Mouse (Mus musculus) stomach, embryonic 16.5 days (tissue): ENCODE measurements around the gene Fam110c. TPM values are rescaled to one million over a fixed set of nuclear protein-coding genes. Genes with fewer than 3 reads are reported as not detected.
A peak's percentile ranks its signal among the peaks of the same experiment; 100 is the strongest.

ENCODE experiments used
- ATAC-seq: fragments of 200-750 bp; cut with Nextera tagmentation; 2 replicates; pipeline ENCODE4 v1.8.0; 2017; ENCODE audit warnings: moderate number of reproducible peaks, moderate TSS enrichment; ENCODE audit not compliant: insufficient read depth, low FRiP score
- H3K27ac ChIP-seq: fragments of 300-500 bp; sonication (generic); 2 replicates; pipeline ENCODE4 v1.5.1; 2014; ENCODE audit warnings: low read length
- H3K27me3 ChIP-seq: fragments of 300-500 bp; sonication (generic); 2 replicates; pipeline ENCODE4 v1.6.1; 2014; ENCODE audit warnings: low read length, control low read depth, mixed read lengths; ENCODE audit not compliant: control insufficient read depth, insufficient read depth
- H3K36me3 ChIP-seq: fragments of 300-500 bp; sonication (generic); 2 replicates; pipeline ENCODE4 v1.6.1; 2014; ENCODE audit warnings: low read length; ENCODE audit not compliant: control insufficient read depth, insufficient read depth
- H3K4me1 ChIP-seq: fragments of 300-500 bp; sonication (generic); 2 replicates; pipeline ENCODE4 v1.6.1; 2014; ENCODE audit warnings: low read length, control low read depth, mixed read lengths; ENCODE audit not compliant: control insufficient read depth, insufficient read depth
- H3K4me2 ChIP-seq: fragments of 300-500 bp; sonication (generic); 2 replicates; pipeline ENCODE4 v1.6.1; 2014; ENCODE audit warnings: low read depth, low read length, mixed read lengths
- H3K4me3 ChIP-seq: fragments of 300-500 bp; sonication (generic); replicated peaks from 2 replicates; pipeline ENCODE4 v1.5.1; 2014; ENCODE audit warnings: mild to moderate bottlenecking, low read length
- H3K9ac ChIP-seq: fragments of 300-500 bp; sonication (generic); 2 replicates; pipeline ENCODE4 v1.6.1; 2014; ENCODE audit warnings: low read length
- H3K9me3 ChIP-seq: fragments of 300-500 bp; sonication (generic); replicated peaks from 2 replicates; pipeline ENCODE4 v1.6.1; 2016; ENCODE audit warnings: low read length, control low read depth; ENCODE audit not compliant: control insufficient read depth
- WGBS: fragments of 180-500 bp; shearing (Covaris S2); extraction: QIAGEN DNeasy Blood & Tissue Kit; methylation state at CpG from one replicate; pipeline ENCODE4 v1.1.7; 2014; 5-methylcytosine and 5-hydroxymethylcytosine counted together
- polyA plus RNA-seq: library from polyadenylated mRNA; unstranded; fragments of >200 nt; fragmentation: Nextera tagmentation; extraction: Ambion mirVana; gene quantifications from 2 replicates; pipeline ENCODE4 v1.2.1, GENCODE M21; 2015

Gene Fam110c
- polyA plus RNA-seq, 1 experiment from 2014 or later: 11.4 TPM

GRCm38 (mm10) chr12:31074839-31075538 lies 1.3 kb downstream of the Fam110c start:
- Histone ChIP-seq H3K9ac (peak overlapping the region; percentile 72), H3K27me3 (peaks cover 6% of the 10 kb centered on the region; the same call in 1 of the 2 replicates), H3K4me1 (0 out of 2 replicates have a peak, but pooled peaks cover 6% of the 10 kb centered on the region), H3K4me3 (peak overlapping the region; percentile 52), H3K27ac (peak overlapping the region; percentile 66), H3K4me2 (peak overlapping the region; percentile 48), H3K9me3 (no peaks in the 10 kb centered on the region), H3K36me3 (no peaks in the 10 kb centered on the region)
- peak; percentile 83 for ATAC-seq
- WGBS: 3% methylated on average over 24 of the region's 24 CpGs

- H3K4me3 ChIP-seq: peak overlapping the region; percentile 52; the same call in 1 of the 2 replicates
- 68% methylated on average over 7 of the region's 7 CpGs for WGBS
- ATAC-seq: no peak
These were observed 3.4 kb downstream of the Fam110c start for GRCm38 (mm10) chr12:31077020-31077419.

GRCm38 (mm10) chr12:31078030-31078429 lies 4.4 kb downstream of the Fam110c start:
- ATAC-seq: no peak
- Histone ChIP-seq H3K9ac (no peak overlapping the region), H3K36me3 (no peaks in the 10 kb centered on the region), H3K4me2 (no peak overlapping the region), H3K4me3 (no peak overlapping the region), H3K27me3 (peaks cover 6% of the 10 kb centered on the region; the same call in 1 of the 2 replicates), H3K4me1 (peaks cover 7% of the 10 kb centered on the region; the same call in 1 of the 2 replicates), H3K27ac (no peak overlapping the region), H3K9me3 (no peaks in the 10 kb centered on the region)
- WGBS: 43% methylated on average over 4 of the region's 4 CpGs

More at GRCm38 (mm10) chr12:31077020-31077419, 3.4 kb downstream of the Fam110c start:
- Histone ChIP-seq H3K4me2 (peak overlapping the region; percentile 48; the same call in 1 of the 2 replicates), H3K9me3 (no peaks in the 10 kb centered on the region), H3K36me3 (no peaks in the 10 kb centered on the region), H3K27me3 (peaks cover 6% of the 10 kb centered on the region; the same call in 1 of the 2 replicates), H3K4me1 (peaks cover 6% of the 10 kb centered on the region; the same call in 1 of the 2 replicates), H3K27ac (no peak overlapping the region), H3K9ac (no peak overlapping the region)

GRCm38 (mm10) chr12:31080352-31080751 lies 6.7 kb downstream of the Fam110c start:
- ATAC-seq: peak; percentile 28; the same call in 1 of the 2 replicates
- Histone ChIP-seq H3K27me3 (no peaks in the 10 kb centered on the region), H3K27ac (no peak overlapping the region), H3K9me3 (no peaks in the 10 kb centered on the region), H3K9ac (no peak overlapping the region), H3K4me3 (no peak overlapping the region), H3K4me2 (no peak overlapping the region), H3K4me1 (peaks cover 8% of the 10 kb centered on the region; the same call in 1 of the 2 replicates), H3K36me3 (no peaks in the 10 kb centered on the region)
- 62% methylated on average over 6 of the region's 6 CpGs for WGBS

GRCm38 (mm10) chr12:31080890-31081554 lies 7.4 kb downstream of the Fam110c start:
- no peak overlapping the region for H3K9ac ChIP-seq
- peaks cover 8% of the 10 kb centered on the region; the same call in 1 of the 2 replicates for H3K4me1 ChIP-seq
- ATAC-seq: no peak
- H3K27ac ChIP-seq: no peak overlapping the region
- H3K4me2 ChIP-seq: no peak overlapping the region
- H3K4me3 ChIP-seq: no peak overlapping the region
- H3K27me3 ChIP-seq: no peaks in the 10 kb centered on the region
- no peaks in the 10 kb centered on the region for H3K9me3 ChIP-seq
- no peaks in the 10 kb centered on the region for H3K36me3 ChIP-seq
- 84% methylated on average over 6 of the region's 6 CpGs for whole genome bisulfite sequencing

- Histone ChIP-seq H3K27ac (peak overlapping the region; percentile 69), H3K36me3 (no peaks in the 10 kb centered on the region), H3K9ac (no peak overlapping the region), H3K27me3 (no peaks in the 10 kb centered on the region), H3K4me3 (no peak overlapping the region), H3K4me1 (peaks cover 7% of the 10 kb centered on the region; the same call in 1 of the 2 replicates), H3K4me2 (no peak overlapping the region), H3K9me3 (no peaks in the 10 kb centered on the region)
- WGBS: 43% methylated on average over 4 of the region's 4 CpGs
- peak; percentile 84 for ATAC-seq
These were observed 9.3 kb downstream of the Fam110c start for GRCm38 (mm10) chr12:31083007-31083406.

GRCm38 (mm10) chr12:31083407-31083806 lies 9.7 kb downstream of the Fam110c start:
- Histone ChIP-seq H3K4me1 (peaks cover 5% of the 10 kb centered on the region; the same call in 1 of the 2 replicates), H3K9me3 (no peaks in the 10 kb centered on the region), H3K4me3 (no peak overlapping the region), H3K27me3 (no peaks in the 10 kb centered on the region), H3K36me3 (no peaks in the 10 kb centered on the region), H3K9ac (no peak overlapping the region), H3K27ac (peak overlapping the region; percentile 69), H3K4me2 (no peak overlapping the region)
- ATAC-seq: peak; percentile 81
- 56% methylated on average over 4 of the region's 4 CpGs for WGBS

- no peak overlapping the region for H3K4me2 ChIP-seq
- 79% methylated on average over 4 of the region's 4 CpGs for WGBS
- H3K4me3 ChIP-seq: no peak overlapping the region
- no peak overlapping the region for H3K27ac ChIP-seq
- H3K4me1 ChIP-seq: 0 out of 2 replicates have a peak, but pooled peaks cover 5% of the 10 kb centered on the region
- ATAC-seq: no peak
- H3K27me3 ChIP-seq: no peaks in the 10 kb centered on the region
- H3K9ac ChIP-seq: no peak overlapping the region
- H3K9me3 ChIP-seq: no peaks in the 10 kb centered on the region
- H3K36me3 ChIP-seq: no peaks in the 10 kb centered on the region
These were observed 13.4 kb downstream of the Fam110c start for GRCm38 (mm10) chr12:31087060-31087459.

- Histone ChIP-seq H3K27ac (no peak overlapping the region), H3K9me3 (no peaks in the 10 kb centered on the region), H3K9ac (no peak overlapping the region), H3K4me2 (no peak overlapping the region), H3K36me3 (no peaks in the 10 kb centered on the region), H3K27me3 (no peaks in the 10 kb centered on the region), H3K4me3 (no peak overlapping the region), H3K4me1 (no peaks in the 10 kb centered on the region)
- no peak for ATAC-seq
- 33% methylated on average over 6 of the region's 6 CpGs for WGBS
These were observed 16.7 kb downstream of the Fam110c start for GRCm38 (mm10) chr12:31090401-31090800.
